Mouse (Mus musculus): ENCODE measurements at regions not wholly inside any gene's neighbourhood (a gene's known extent, or its start where the extent isn't known, plus 50 kb on each side); places are given as distances from the start of the nearest gene placed in this dataset.
"Not testable (repeated sequence)": the region's sequence is repeated elsewhere in the genome, so short reads cannot be mapped to it uniquely, and the experiment has no call there.

- DNase-seq (ENCODE audit: low spot score in 2 of 2): no peak
Observed at GRCm38 (mm10) chr16:79312702-79313101, 221.8 kb upstream of the Tmprss15 start.

GRCm38 (mm10) chr16:79308541-79308940, 217.6 kb upstream of the Tmprss15 start:
- no peak for DNase-seq (ENCODE audit: low spot score in 2 of 2)

GRCm38 (mm10) chr16:79296621-79297020, 205.7 kb upstream of the Tmprss15 start:
- not testable (repeated sequence) for DNase-seq (ENCODE audit: low spot score in 2 of 2)

- DNase-seq (ENCODE audit: low spot score in 2 of 2): no peak
Observed at GRCm38 (mm10) chr16:79279006-79279405, 188.1 kb upstream of the Tmprss15 start.

GRCm38 (mm10) chr16:79256525-79256924, 165.6 kb upstream of the Tmprss15 start:
- DNase-seq (ENCODE audit: low spot score in 2 of 2): no peak

GRCm38 (mm10) chr16:79256084-79256483, 165.2 kb upstream of the Tmprss15 start:
- no peak for DNase-seq (ENCODE audit: low spot score in 2 of 2)

GRCm38 (mm10) chr16:79240857-79241491, 150.1 kb upstream of the Tmprss15 start:
- DNase-seq (ENCODE audit: low spot score in 2 of 2): no peak

- DNase-seq (ENCODE audit: low spot score in 2 of 2): no peak
Observed at GRCm38 (mm10) chr16:79240191-79240590, 149.3 kb upstream of the Tmprss15 start.

GRCm38 (mm10) chr16:79191196-79191595, 100.3 kb upstream of the Tmprss15 start:
- DNase-seq (ENCODE audit: low spot score in 2 of 2): no peak

- no peak for DNase-seq (ENCODE audit: low spot score in 2 of 2)
Observed at GRCm38 (mm10) chr16:79186471-79186870, 95.6 kb upstream of the Tmprss15 start.

GRCm38 (mm10) chr16:79182474-79182873, 91.6 kb upstream of the Tmprss15 start:
- peak in 1 of 2 experiments; percentile 39 for DNase-seq (ENCODE audit: low spot score in 2 of 2)

GRCm38 (mm10) chr16:79177299-79177999, 86.6 kb upstream of the Tmprss15 start:
- no peak for DNase-seq (ENCODE audit: low spot score in 2 of 2)

GRCm38 (mm10) chr16:79176832-79177243, 85.9 kb upstream of the Tmprss15 start:
- DNase-seq (ENCODE audit: low spot score in 2 of 2): no peak

- DNase-seq (ENCODE audit: low spot score in 2 of 2): peak; percentile 72 to 83
Observed at GRCm38 (mm10) chr16:79168193-79168592, 77.3 kb upstream of the Tmprss15 start.

- DNase-seq (ENCODE audit: low spot score in 2 of 2): no peak
Observed at GRCm38 (mm10) chr16:79142813-79143212, 51.9 kb upstream of the Tmprss15 start.
